Mouse (Mus musculus) cerebellum, postnatal 4 days (tissue): Measurements from ENCODE around the gene Coq10a.
"Not testable (repeated sequence)": the region's sequence is repeated elsewhere in the genome, so short reads cannot be mapped to it uniquely, and the experiment has no call there.

Experiments used
- DNase-seq, 2 experiments: peaks; one replicate each; pipeline ENCODE4 v3.0.0; 2022; ENCODE audit warnings: low spot score in 2 of 2, mixed read lengths in 1 of 2

Coq10a gene

DNA sequence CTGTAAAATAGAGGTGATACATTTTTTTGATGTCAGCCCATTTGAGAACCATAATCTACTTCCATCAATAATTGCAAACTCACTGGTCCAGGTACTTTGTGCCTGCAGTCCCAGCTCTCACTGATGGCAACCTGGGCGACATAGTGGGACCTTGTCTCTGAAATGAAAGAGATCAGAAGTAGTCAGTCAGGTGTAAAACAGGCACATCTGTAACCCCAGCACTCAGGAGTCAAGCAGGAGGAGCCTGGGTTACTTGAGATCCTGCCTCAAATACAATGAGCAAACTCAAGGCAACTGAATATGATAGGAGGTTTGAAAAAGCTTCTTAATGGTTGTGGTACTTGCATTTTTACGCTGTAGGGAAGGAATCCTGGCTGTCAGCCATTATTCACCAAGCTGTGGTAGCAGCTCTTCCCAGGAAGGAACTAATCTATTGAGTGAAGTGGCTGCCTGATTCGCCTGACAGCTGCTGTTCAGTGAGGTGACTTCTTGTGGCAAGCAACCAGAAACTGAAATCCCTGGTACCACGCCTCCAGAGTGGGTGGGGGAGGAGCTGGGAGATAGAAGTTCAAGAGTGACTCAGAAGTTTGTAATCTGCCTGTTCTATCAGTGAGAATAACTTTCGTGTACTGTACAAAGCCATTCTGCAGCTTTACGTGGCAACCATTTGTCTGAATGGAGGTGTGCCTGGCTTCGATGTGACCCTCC lies 24.1 kb downstream of the Coq10a start:
- peak in 1 of 2 experiments; percentile 27 for DNase-seq

GRCm38 (mm10) chr10:128343436-128343835 lies 25.4 kb downstream of the Coq10a start:
- no peak for DNase-seq

DNA sequence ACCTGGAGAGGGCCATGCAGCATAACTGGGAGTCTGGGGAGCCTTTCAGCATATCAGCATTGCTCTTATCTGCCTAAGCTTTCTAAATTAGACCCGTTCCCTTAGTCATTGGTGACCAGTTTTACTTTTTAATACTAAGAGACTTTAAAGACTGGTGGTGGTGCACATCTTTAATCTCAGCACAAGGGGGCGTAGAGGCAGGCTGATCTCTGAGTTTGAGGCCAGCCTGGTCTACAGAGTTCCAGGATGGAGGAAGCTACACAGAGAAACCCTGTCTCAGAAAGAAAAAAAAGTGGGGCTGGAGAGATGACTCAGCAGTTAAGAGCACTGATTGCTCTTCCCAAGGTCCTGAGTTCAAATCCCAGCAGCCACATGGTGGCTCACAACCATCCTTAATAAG lies 28.5 kb downstream of the Coq10a start:
- DNase-seq, result no peak

- DNase-seq, result no peak
Measured at GRCm38 (mm10) chr10:128338948-128339347, 29.8 kb downstream of the Coq10a start.

GRCm38 (mm10) chr10:128338415-128338814 lies 30.4 kb downstream of the Coq10a start:
- no peak for DNase-seq

GRCm38 (mm10) chr10:128337306-128338181 lies 31.3 kb downstream of the Coq10a start, which contains the start of gene Cs:
Gene Cs, plus strand, starts transcription at chr10:128337734.
- DNase-seq, result peak; percentile 94 to 97

- DNase-seq, result no peak
Measured at GRCm38 (mm10) chr10:128336597-128336996, 32.2 kb downstream of the Coq10a start.

DNA sequence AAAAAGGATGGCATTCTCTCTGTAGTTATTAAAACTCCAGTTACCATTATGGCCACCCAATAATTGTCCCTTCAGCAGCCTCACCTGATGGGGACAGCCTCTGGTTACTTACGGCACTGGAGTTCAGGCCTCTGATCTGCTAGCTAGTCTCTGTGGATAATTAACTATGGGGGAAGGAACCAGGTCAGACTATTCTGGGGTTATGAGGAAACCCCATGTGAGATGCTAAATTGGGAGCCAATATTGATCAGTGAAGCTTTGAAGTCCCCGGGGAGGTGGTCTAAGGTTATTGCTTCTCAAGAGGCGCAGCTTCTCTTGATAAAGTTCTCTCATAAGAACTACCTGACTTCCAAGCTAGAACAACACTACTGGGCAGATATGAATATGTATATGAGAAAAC lies 32.6 kb downstream of the Coq10a start:
- no peak for DNase-seq

DNA sequence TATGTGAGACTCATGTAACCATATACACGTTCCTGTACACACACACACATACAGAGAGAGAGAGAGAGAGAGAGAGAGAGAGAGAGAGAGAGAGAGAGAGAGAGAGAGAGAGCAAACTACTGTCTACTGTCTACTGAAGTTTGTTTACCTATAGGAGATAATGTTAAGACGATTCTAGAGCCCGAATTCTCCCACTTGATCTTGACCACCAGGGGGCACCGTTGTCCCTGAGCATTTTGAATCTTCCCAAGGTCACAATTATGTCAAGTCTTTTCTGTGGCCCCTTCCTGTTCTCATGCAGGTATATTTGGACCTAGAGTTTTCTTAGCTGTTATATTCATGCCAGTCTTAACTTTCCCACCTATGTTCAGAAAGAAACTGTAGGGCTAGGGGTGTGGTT lies 33.2 kb downstream of the Coq10a start:
- peak in 1 of 2 experiments; percentile 64 for DNase-seq

GRCm38 (mm10) chr10:128332358-128333249 lies 36.2 kb downstream of the Coq10a start:
- not testable (repeated sequence) for DNase-seq

GRCm38 (mm10) chr10:128327610-128328009 lies 41.2 kb downstream of the Coq10a start:
- DNase-seq, result no peak

DNA sequence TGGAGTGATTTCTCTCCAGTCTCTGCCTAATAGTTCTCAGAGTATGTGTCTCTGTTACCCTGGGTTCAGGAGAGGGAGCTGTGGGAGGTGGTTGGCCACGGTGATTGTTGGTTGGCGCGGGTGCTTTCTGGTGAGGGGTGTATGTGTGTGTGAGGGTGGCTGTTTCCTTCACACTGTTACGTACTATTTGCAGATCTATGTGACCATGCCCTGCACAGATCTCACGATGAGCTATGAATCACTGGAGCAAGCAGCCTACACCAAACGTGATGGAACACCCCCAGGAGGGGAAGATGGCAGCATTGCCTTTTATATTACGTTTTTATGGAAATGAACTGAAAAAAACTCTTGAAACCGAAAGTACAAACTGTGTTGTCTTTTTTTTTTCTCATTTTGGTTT lies 42.0 kb downstream of the Coq10a start:
- no peak for DNase-seq

DNA sequence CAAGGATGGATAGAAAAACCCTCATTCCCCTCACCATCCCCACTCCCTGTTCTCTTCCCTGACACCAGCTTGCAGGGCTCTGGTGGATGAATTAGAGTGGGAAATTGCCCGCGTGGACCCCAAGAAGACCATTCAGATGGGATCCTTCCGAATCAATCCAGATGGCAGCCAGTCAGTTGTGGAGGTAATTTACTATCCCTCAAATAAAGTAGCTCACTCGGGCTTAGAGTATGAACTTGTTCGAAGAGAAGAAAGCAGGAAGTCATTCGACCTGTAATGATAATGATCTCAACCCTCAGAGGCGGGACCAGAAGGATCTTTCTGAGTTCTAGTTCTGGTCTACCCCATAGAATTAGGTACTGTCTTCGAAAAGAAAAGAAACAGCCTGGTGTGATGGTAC lies 45.3 kb downstream of the Coq10a start:
- DNase-seq, result no peak

DNA sequence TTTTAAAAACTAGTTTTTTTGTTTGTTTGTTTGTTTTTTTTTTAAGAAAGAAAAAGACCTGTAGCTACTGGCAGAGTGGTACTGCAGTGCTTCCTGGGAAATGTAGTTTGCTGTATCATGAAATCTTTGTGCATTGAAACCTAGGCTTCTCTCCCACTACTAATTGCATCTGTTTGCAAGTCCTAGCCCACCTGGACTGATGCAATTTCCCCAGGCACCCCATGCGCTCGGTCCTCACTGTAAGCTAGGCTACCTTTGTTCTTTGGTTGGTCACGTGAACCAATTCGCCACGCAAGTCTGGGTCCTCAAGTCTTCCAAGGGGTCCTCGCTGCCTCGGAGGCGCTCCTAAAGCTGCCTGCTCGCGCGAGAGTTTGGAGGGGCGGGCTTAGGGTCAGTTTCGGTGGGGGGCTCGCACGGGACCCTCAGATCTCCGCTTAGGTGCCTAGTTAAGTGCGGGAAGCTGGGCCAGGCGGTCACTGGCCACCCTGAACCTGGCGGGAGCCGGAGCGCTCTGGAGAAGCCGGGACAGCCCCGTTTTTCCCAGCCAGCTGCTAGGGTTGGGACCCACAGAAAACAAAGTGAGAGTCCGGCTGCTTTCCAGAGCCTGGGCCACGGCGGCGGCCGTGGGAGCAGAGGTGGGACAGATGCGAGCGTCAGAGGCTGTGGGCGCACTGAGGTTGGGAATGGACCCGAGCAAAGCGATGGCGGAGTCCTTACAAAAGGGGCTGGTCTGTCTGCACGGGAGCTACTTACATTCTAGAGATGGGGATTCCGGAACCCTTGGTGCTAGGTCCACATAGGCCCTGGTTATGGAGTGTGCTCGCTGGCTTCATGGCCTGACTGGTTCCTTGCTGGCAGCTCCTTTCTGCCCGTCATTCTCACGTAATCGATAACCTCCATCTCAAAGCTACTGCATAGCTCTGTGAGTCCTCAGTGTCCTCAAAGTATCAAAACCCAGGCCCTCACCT lies 46.4 kb downstream of the Coq10a start, which contains the start of gene Cnpy2:
Gene Cnpy2, plus strand, starts transcription at position 319 of the 968 bp plus-strand sequence.
- DNase-seq, result peak; percentile 75 to 85

GRCm38 (mm10) chr10:128321641-128322040 lies 47.2 kb downstream of the Coq10a start:
- no peak for DNase-seq

DNA sequence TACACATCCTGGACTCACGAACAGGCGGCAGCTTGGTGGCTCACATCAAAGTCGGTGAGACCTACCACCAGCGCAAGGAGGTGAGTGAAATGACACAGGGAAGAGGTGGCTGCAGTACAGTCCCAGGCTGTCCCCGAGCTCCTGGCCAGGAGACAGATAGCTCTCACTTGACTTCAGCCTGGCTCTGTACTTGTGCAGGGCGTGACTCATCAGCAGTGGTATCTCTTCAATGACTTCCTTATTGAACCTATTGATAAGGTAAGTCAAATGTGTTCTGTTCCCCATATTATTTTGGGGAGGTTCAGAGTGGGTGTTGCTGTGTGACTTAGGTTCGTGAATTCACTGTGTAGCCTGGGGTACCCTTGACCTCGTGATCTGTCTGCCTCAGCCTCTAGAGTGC lies 53.2 kb downstream of the Coq10a start:
- DNase-seq, result no peak
